Mouse (Mus musculus) testis, postnatal 10 days (tissue): ENCODE results near the gene Upf3b.
A peak's percentile ranks its signal among the peaks of the same experiment; 100 is the strongest.
"Not testable (repeated sequence)": the region's sequence is repeated elsewhere in the genome, so short reads cannot be mapped to it uniquely, and the experiment has no call there.

Source experiments
- DNase-seq: peaks from one replicate; pipeline ENCODE4 v3.0.0; 2021; ENCODE audit warnings: low spot score

Upf3b gene

DNA sequence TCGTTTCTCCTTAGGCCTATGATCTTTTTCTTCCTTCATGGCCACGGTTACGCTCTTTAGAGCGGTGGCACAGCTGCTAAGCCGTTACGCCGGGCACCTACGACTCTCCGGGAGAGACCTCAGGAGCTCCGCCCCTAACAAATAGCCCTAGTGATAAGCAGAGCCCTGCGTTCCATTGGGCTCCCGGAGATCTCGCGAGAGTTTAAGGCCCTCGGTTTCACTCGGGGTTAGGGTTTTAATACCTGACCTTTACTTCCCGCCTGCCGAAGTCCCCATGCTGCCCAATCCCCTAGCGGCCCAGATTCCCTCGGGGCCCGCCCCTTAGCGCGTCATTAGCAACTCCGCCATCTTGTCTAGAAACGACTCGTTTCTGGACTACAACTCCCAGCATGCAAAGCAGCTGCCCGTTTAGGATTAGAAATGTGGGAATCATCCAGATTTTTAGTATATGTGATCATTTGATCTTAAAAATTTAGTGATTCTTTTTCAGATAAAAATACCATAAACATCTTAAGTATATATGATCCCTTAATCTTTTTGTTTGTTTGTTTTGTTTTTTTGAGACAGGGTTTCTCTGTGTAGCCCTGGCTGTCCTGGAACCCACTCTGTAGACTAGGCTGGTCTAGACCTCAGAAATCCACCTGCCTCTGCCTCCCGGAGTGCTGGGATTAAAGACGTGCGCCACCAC, at the start of gene Upf3b:
Upf3b (minus strand) TSS at position 130 of the 688 bp plus-strand sequence.
- DNase-seq = peak; percentile 90

GRCm38 (mm10) chrX:37157839-37158238, 47.7 kb upstream of the Upf3b start:
- no peak for DNase-seq

GRCm38 (mm10) chrX:37144954-37145353, 34.8 kb upstream of the Upf3b start:
- DNase-seq = peak; percentile 43

- DNase-seq = not testable (repeated sequence)
Measured at GRCm38 (mm10) chrX:37144498-37144897, 34.4 kb upstream of the Upf3b start.

GRCm38 (mm10) chrX:37141732-37142131, 31.6 kb upstream of the Upf3b start:
- DNase-seq = no peak

DNA sequence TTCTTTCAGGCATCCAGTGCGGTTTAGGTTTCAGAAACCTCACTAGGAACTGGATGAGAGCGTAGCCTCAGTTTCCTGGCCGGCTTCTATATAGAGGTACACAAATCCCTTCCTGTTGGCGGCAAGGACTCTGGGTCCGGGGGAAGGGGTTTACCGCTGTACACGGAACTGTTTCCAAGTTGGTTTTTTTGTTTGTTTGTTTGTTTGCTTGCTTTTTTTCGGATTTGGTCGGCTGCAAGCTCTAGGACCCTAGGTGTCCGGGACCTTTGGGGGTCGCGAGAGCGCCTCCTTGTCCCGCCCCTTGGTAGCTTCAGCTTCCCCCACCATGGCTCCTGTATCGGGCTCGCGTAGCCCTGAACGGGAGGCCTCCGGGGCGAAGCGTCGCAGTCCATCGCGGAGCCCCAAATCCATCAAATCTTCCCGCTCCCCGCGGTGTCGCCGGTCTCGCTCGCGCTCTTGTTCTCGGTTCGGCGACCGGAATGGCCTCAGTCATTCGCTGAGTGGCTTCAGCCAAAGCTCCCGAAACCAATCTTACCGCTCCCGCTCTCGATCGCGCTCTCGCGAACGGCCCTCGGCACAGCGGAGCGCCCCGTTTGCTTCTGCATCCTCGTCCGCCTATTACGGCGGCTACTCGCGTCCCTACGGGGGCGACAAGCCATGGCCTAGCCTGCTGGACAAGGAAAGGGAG, 16.7 kb upstream of the Upf3b start, which contains the start of gene Nkap:
Nkap (plus strand) TSS at position 125 of the 688 bp plus-strand sequence.
- DNase-seq = peak; percentile 72

- no peak for DNase-seq
Measured at GRCm38 (mm10) chrX:37125511-37125910, 15.4 kb upstream of the Upf3b start.

DNA sequence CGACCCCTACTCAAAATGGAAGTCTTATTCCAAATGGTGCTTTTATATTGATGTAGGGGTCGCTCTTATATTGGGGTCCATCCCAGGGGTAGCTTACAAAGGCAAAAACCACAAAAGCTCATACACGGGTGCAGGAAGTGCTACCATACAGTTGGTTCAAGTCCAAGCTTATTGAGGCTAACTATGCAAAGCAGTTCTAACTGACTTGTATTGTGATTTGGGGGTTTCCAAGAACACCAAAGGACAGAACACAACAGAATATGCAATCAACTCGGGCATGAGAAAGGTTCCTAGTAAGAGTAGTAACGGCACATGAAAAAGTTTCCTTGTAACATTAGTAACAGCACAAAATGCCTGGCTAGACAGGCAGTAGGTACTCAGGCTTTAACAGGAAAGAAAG, 10.1 kb upstream of the Upf3b start:
- DNase-seq = no peak

DNA sequence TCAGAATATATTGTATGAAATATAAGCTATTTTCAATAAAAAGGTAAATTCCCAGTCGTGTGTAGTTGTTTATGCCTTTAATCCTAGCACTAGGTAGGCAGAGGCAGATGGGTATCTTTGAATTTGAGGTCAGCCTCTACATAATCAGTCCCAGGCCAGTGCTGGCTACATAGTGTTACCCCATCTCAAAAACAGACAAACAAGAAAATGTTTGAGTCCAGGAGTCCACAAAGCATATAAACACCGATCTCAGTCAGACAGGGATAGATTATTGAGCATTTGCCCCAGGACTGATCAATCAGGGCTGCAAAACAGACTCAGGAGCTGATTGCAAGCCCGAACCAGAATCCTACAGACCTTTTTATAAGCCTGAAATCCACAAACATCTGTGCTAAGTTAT, 9.5 kb upstream of the Upf3b start:
- no peak for DNase-seq

- DNase-seq = no peak
Measured at GRCm38 (mm10) chrX:37117085-37117484, 7.0 kb upstream of the Upf3b start.

- DNase-seq = no peak
Measured at GRCm38 (mm10) chrX:37110881-37111193, 715 bp upstream of the Upf3b start.

GRCm38 (mm10) chrX:37109526-37110192, 463 bp downstream of the Upf3b start:
- DNase-seq = no peak

DNA sequence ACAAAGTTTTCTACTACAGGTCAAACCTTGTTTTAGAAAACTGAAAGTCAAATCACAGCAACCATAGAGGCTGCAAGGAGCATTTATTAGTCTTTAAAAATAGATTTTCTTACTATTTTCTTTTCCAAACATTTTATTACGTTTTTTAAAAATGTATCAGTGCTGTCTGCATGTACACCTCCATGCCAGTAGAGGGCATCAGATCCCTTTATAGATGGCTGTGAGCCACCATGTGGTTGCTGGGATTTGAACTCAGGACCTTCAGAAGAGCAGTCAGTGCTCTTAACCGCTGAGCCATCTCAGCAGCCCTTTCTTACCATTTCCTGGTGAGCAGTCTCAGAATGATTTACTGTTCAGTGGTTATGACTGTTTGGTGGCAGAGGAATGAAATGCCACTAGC, 6.3 kb downstream of the Upf3b start:
- no peak for DNase-seq

GRCm38 (mm10) chrX:37098681-37099080, 11.4 kb downstream of the Upf3b start:
- no peak for DNase-seq

GRCm38 (mm10) chrX:37095106-37095768, 14.9 kb downstream of the Upf3b start:
- DNase-seq = no peak

- no peak for DNase-seq
Measured at GRCm38 (mm10) chrX:37091457-37091856, 18.7 kb downstream of the Upf3b start.

- no peak for DNase-seq
Measured at GRCm38 (mm10) chrX:37088778-37089177, 21.3 kb downstream of the Upf3b start.

DNA sequence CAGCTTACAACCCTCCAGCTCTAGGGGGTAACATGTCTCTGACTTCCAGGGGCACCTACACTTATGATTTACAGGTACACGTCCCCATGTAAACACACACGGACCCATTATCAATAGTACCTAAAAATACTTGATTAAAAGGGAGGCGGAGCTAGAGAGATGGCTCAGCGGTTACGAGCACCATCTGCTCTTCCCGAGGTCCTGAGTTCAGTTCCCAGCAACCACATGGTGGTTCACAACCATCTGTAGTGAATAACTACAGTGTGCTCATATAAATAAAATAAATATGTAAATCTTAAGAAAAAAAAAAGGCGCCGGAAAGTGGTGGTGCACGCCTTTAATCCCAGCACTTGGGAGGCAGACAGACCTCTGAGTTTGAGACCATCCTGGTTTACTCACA, 24.5 kb downstream of the Upf3b start:
- DNase-seq = no peak

GRCm38 (mm10) chrX:37084927-37085660, 25.0 kb downstream of the Upf3b start, which contains the start of gene Rpl39:
TSS of gene Rpl39 (minus strand) at chrX:37085402.
- peak; percentile 89 for DNase-seq

DNA sequence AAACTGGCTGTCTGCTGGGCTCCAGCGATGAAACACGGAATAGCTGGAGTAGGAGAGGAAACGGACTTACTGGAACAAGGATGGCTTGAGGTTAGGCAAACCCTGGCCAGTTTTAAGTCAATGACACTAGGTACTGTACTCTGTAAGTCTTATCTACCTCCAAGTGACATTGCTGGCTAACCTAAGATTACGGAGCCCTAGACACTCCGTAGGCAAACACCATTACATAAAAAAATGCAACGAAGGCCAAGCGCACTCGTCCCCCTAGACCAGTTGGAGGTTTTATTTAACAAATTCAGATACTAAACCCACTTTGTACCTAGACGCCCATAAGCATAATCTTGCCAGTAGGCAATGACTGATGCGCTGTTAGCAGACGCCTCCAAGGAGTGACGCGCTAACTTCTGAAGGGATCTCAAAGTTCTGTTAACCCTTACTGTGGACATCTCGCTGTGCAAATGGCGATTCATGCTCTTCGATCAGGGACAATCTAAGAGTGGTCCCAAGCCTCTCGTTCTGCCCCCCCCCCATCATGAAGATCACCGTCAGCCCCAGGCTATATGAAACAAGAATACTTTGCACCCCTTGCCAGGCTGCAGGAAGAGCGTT, 25.7 kb downstream of the Upf3b start:
- no peak for DNase-seq

GRCm38 (mm10) chrX:37081194-37081593, 28.9 kb downstream of the Upf3b start:
- no peak for DNase-seq
